Mouse (Mus musculus) ES-E14 (cell line): ENCODE data around the gene Mettl17.

Source experiments
- CHD2 ChIP-seq: IDR thresholded peaks from 2 replicates; pipeline ENCODE4 v1.6.1; 2014; ENCODE audit warnings: mild to moderate bottlenecking, low read depth, low read length, inconsistent platforms
- HCFC1 ChIP-seq: IDR thresholded peaks from 2 replicates; pipeline ENCODE4 v1.6.1; 2012; ENCODE audit warnings: low read length, inconsistent platforms, borderline replicate concordance; ENCODE audit not compliant: insufficient read depth
- ZC3H11A ChIP-seq: IDR thresholded peaks from 2 replicates; pipeline ENCODE4 v1.6.1; 2012; ENCODE audit warnings: low read depth, mild to moderate bottlenecking, inconsistent platforms, low read length, borderline replicate concordance

GRCm38 (mm10) chr14:51942236-51942635 is 57.6 kb downstream of the Mettl17 start:
- TF ChIP-seq CHD2, result no peak
- no peak for TF ChIP-seq HCFC1
- TF ChIP-seq ZC3H11A, result no peak
